ENCODE assay signal across 10 mouse cellular contexts in genomic region chr13:34153254-34154011, GRCm38 (mm10). TPM values are rescaled to one million over a fixed set of nuclear protein-coding genes. Genes with fewer than 3 reads are reported as not detected.
DNase-seq lines count a peak whose midpoint lies in the region; ATAC-seq lines count a peak whose summit lies in the region.
"Had no signal": no experiment of that assay in that cellular context is flagged by ENCODE, and none has a peak within 500 bp of the region (broad histone marks: within the 10 kb centered on the region; RNA-seq: fewer than 3 reads in every experiment).

No protein-coding gene starts in this region.

- peak; percentile 57 for ATAC-seq in forebrain, embryonic 13.5 days

- no peak overlapping the region for H3K4me3 ChIP-seq in forebrain, embryonic 13.5 days
- H3K4me3 ChIP-seq: megakaryocyte, embryonic 14.5 days had no signal

- H3K9me3 ChIP-seq in forebrain, embryonic 13.5 days (replicated peaks) = no peaks in the 10 kb centered on the region
- H3K9me3 ChIP-seq: megakaryocyte, embryonic 14.5 days had no signal

- WGBS in forebrain, embryonic 13.5 days = 74% methylated on average over 4 of the region's 5 CpGs

- peaks cover 63% of the 10 kb centered on the region for H3K4me1 ChIP-seq in forebrain, embryonic 13.5 days

- 0 out of 2 replicates have a peak overlapping the region, but pooled peaks have one; percentile 3 for H3K9ac ChIP-seq in forebrain, embryonic 13.5 days

- peak overlapping the region; percentile 78 for H3K27ac ChIP-seq in forebrain, embryonic 13.5 days

- H3K27me3 ChIP-seq in forebrain, embryonic 13.5 days = no peaks in the 10 kb centered on the region

- DNase-seq in gastrocnemius, adult 18-20 months (ENCODE audit: low spot score) = peak; percentile 53
- DNase-seq in gastrocnemius, postnatal 10 days = no peak
- DNase-seq in MN1 (ENCODE audit: low spot score) = peak; percentile 74
- peak; percentile 65 for DNase-seq in layer of hippocampus, adult 9-11 months
- DNase-seq in kidney, adult 18-20 months = no peak
- no peak for DNase-seq in kidney, postnatal 10 days
- no peak for DNase-seq in spleen, adult 18-20 months

- peak overlapping the region; percentile 49 for H3K4me2 ChIP-seq in forebrain, embryonic 13.5 days

- no peaks in the 10 kb centered on the region for H3K36me3 ChIP-seq in forebrain, embryonic 13.5 days (ENCODE audit: poor library complexity, severe bottlenecking)

RNA-seq across cellular contexts. Expression of gene Psmg4, which starts 9.3 kb away (rescaled TPM):
- 10 to 100 TPM; 14.8 to 23.0 TPM for total RNA-seq in gastrocnemius, adult 18-20 months (2021)
- total RNA-seq in gastrocnemius, postnatal 10 days (2021) = 10 to 100 TPM; 32.2 to 33.2 TPM
- 121 and 128 TPM in 2 replicates for polyA plus RNA-seq in forebrain, embryonic 13.5 days (2015; fragmentation: Nextera tagmentation; extraction: Ambion mirVana)

RNA-seq across cellular contexts. Expression of gene Tubb2b, which starts 23.2 kb away (rescaled TPM):
- 1 to 10 TPM; 1.6 to 2.8 TPM for total RNA-seq in gastrocnemius, adult 18-20 months (2021)
- 10 to 100 TPM; 17.1 to 20.5 TPM for total RNA-seq in gastrocnemius, postnatal 10 days (2021)
- 559 and 618 TPM in 2 replicates for polyA plus RNA-seq in forebrain, embryonic 13.5 days (2015; fragmentation: Nextera tagmentation; extraction: Ambion mirVana)
- total RNA-seq: common myeloid progenitor, adult 5-6 weeks had no signal

Comparison
In these comparisons a context has a peak if more than half of its experiments do, and no peak if none do; other contexts are left out.
1. DNase-seq: peak in gastrocnemius, adult 18-20 months (single experiment), MN1 (single experiment) and layer of hippocampus, adult 9-11 months (single experiment); none in gastrocnemius, postnatal 10 days (single experiment), kidney, adult 18-20 months (single experiment), kidney, postnatal 10 days (single experiment) and spleen, adult 18-20 months (0 of 2).
2. RNA of gene Tubb2b, which starts 23.2 kb away (total RNA-seq): 17.1 to 20.5 TPM in gastrocnemius, postnatal 10 days; 1.6 to 2.8 TPM in gastrocnemius, adult 18-20 months; every median in the first group is over 4 times any median in the second.